Comparison of ENCODE assay signal across 17 mouse cellular contexts in the genomic region with DNA sequence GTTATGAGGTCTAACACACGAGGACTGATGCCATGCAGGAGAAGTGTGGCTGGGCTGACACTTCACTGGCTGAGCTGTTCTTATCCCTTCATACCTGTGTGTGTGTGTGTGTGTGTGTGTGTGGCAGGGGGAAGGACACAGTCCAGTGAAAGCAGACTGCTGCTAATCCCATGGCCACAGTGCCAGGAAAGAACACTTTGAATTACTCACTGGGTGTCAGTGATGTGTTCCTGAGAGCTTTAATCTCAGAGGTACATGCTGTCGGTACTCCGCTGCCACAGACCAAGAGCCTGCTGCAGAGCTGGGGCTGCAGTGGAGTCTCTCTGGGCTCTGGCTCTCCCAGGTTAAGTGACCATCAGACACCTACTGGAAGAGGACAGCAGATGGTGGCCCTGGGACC.
"Had no signal": no experiment of that assay in that cellular context is flagged by ENCODE, and none has a peak within 500 bp of the region (broad histone marks: within the 10 kb centered on the region; RNA-seq: fewer than 3 reads in every experiment).

No protein-coding gene starts in this region.

- DNase-seq: kidney, postnatal 25 days; liver; lung, adult 18-20 months; lung, postnatal 10 days; lung, postnatal 36 days; thymus, adult 18-20 months; thymus, postnatal 36 days had no signal

- H3K27ac ChIP-seq: kidney, postnatal 0 days; limb, embryonic 10.5 days; limb, embryonic 13.5 days; liver, embryonic 12.5 days; liver, embryonic 15.5 days; lung, embryonic 15.5 days; midbrain, embryonic 10.5 days; midbrain, embryonic 13.5 days had no signal

- H3K9me3 ChIP-seq: limb, embryonic 10.5 days; limb, embryonic 13.5 days; liver, embryonic 12.5 days; liver, embryonic 15.5 days; lung, embryonic 15.5 days; midbrain, embryonic 10.5 days; midbrain, embryonic 13.5 days had no signal

- H3K4me2 ChIP-seq: limb, embryonic 13.5 days; liver, embryonic 12.5 days; liver, embryonic 15.5 days; lung, embryonic 15.5 days; midbrain, embryonic 13.5 days had no signal

- H3K27me3 ChIP-seq: limb, embryonic 13.5 days; liver, embryonic 12.5 days; liver, embryonic 15.5 days; lung, embryonic 15.5 days; megakaryocyte, embryonic 14.5 days had no signal

- ATAC-seq: liver, embryonic 12.5 days; midbrain, embryonic 13.5 days; midbrain, embryonic 16.5 days had no signal

- H3K9ac ChIP-seq: limb, embryonic 13.5 days; liver, embryonic 12.5 days; liver, embryonic 15.5 days; lung, embryonic 15.5 days; midbrain, embryonic 13.5 days had no signal

- H3K4me3 ChIP-seq: limb, embryonic 10.5 days; limb, embryonic 13.5 days; liver, embryonic 12.5 days; liver, embryonic 15.5 days; lung, embryonic 15.5 days; megakaryocyte, embryonic 14.5 days; midbrain, embryonic 10.5 days; midbrain, embryonic 13.5 days had no signal

- H3K36me3 ChIP-seq: limb, embryonic 10.5 days; limb, embryonic 13.5 days; liver, embryonic 12.5 days; liver, embryonic 15.5 days; lung, embryonic 15.5 days; midbrain, embryonic 10.5 days; midbrain, embryonic 13.5 days had no signal

- H3K4me1 ChIP-seq: limb, embryonic 10.5 days; limb, embryonic 13.5 days; liver, embryonic 12.5 days; liver, embryonic 15.5 days; lung, embryonic 15.5 days; midbrain, embryonic 10.5 days; midbrain, embryonic 13.5 days had no signal
